Mouse (Mus musculus) heart, embryonic 13.5 days (tissue): Measurements from ENCODE around the gene Actrt3. TPM values are rescaled to one million over a fixed set of nuclear protein-coding genes. Genes with fewer than 3 reads are reported as not detected.

ENCODE experiments used
- ATAC-seq: fragments of 200-750 bp; cut with Nextera tagmentation; 2 replicates; pipeline ENCODE4 v1.8.0; 2017; ENCODE audit warnings: moderate TSS enrichment; ENCODE audit not compliant: insufficient number of reproducible peaks, low FRiP score, low TSS enrichment; ENCODE audit errors: extremely low read depth
- H3K27ac ChIP-seq: fragments of 300-500 bp; sonication (generic); replicated peaks from 2 replicates; pipeline ENCODE4 v1.5.1; 2015; ENCODE audit warnings: moderate library complexity, mild to moderate bottlenecking, inconsistent platforms
- H3K27me3 ChIP-seq: fragments of 300-500 bp; sonication (generic); replicated peaks from 2 replicates; pipeline ENCODE4 v1.6.1; 2015; ENCODE audit warnings: mild to moderate bottlenecking, inconsistent platforms
- H3K36me3 ChIP-seq: fragments of 300-500 bp; sonication (generic); 2 replicates; pipeline ENCODE4 v1.6.1; 2015; ENCODE audit warnings: mild to moderate bottlenecking, inconsistent platforms
- H3K4me1 ChIP-seq: fragments of 300-500 bp; sonication (generic); 2 replicates; pipeline ENCODE4 v1.6.1; 2015; ENCODE audit warnings: inconsistent platforms
- H3K4me2 ChIP-seq: fragments of 300-500 bp; sonication (generic); 2 replicates; pipeline ENCODE4 v1.6.1; 2015; ENCODE audit warnings: inconsistent platforms, mild to moderate bottlenecking, moderate library complexity
- H3K4me3 ChIP-seq: fragments of 300-500 bp; sonication (generic); 2 replicates; pipeline ENCODE4 v1.5.1; 2015; ENCODE audit warnings: moderate library complexity, mild to moderate bottlenecking, inconsistent platforms
- H3K9ac ChIP-seq: fragments of 300-500 bp; sonication (generic); 2 replicates; pipeline ENCODE4 v1.6.1; 2015; ENCODE audit warnings: inconsistent platforms, mild to moderate bottlenecking, moderate library complexity
- H3K9me3 ChIP-seq: fragments of 300-500 bp; sonication (generic); 2 replicates; pipeline ENCODE4 v1.6.1; 2016; ENCODE audit warnings: inconsistent platforms
- WGBS: fragments of 180-500 bp; shearing (Covaris S2); methylation state at CpG from one replicate; pipeline ENCODE4 v1.1.7; 2015; ENCODE audit warnings: mixed read lengths; 5-methylcytosine and 5-hydroxymethylcytosine counted together
- polyA plus RNA-seq: library from polyadenylated mRNA; unstranded; fragments of >200 nt; fragmentation: Nextera tagmentation; extraction: Ambion mirVana; gene quantifications from 2 replicates; pipeline ENCODE4 v1.2.1, GENCODE M21; 2015

Gene Actrt3
- polyA plus RNA-seq: not detected in 2 replicates

DNA sequence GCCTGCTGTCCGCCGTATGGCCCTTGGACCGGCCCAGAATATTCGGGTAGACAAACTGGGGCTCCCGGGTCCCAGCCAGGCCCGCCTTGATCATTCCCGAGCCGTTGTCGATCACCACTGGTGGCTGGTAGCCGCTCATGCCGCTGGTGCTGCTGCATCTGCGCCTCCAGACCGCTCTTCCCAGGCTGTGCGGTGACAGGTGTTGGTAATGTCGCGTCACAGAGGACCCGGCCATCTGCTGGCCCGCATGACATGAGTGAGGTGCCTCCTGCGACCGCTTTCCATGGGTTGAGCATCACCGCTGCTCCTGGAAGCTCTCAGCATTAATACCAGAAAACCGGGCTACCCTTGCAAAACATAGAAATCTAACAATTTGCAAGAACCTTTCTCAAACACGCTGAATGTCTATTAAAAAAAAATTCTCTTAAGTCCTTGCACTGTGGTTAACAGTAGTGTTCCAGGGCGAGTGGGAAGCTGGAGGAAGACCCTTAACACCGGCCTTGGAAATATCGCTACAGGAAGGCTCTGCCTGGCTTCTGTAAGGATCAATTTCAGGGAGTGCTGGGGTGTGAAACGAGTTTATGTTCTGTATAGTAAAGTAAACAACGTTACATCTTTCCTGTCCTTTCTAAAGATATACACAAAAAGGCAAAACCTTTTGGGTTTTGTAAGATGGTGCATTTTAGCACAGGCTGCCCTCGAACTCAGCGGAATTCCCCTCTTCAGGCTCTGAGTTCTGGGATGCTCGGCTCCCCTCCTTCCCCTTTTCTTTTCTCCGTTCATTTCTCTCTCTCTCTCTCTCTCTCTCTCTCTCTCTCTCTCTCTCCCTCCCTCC, at the start of gene Actrt3:
TSS of gene Actrt3 (minus strand) at position 229 of the 835 bp plus-strand sequence.
- H3K27ac ChIP-seq: peak within 1 kb of the TSS; percentile 66
- peak within 1 kb of the TSS; percentile 77 for H3K9ac ChIP-seq
- no peaks in the 10 kb centered on the region for H3K9me3 ChIP-seq
- H3K4me3 ChIP-seq: peak within 1 kb of the TSS; percentile 94
- H3K36me3 ChIP-seq: peaks cover 13% of the 10 kb centered on the region
- H3K4me2 ChIP-seq: peak within 1 kb of the TSS; percentile 80
- 2% methylated on average over 32 of the region's 32 CpGs for WGBS
- peaks cover 23% of the 10 kb centered on the region for H3K4me1 ChIP-seq
- no peak for ATAC-seq
- H3K27me3 ChIP-seq: peaks cover 20% of the 10 kb centered on the region

DNA sequence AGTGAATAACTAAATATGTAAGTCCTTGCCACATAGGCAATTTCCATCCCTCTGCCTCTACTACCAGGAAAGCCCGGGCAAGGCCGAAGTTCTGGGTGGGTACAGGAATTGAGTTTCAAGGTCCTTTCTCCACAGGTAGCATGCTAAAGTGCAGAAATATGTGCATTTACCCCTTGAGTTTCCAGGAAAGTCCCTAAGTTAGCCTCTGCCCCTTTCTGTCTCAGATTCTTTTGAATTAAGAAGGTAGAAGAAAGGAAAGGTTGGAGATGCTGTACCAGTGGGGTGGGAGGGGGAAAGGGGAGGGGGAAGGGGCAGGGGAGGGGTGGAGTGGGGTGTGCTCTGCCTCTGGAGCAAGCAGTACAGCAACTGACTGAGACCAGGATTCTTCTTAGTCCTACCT, 48.7 kb upstream of the Actrt3 start:
- WGBS: 87% methylated on average over 2 of the region's 2 CpGs
- Histone ChIP-seq H3K36me3 (no peaks in the 10 kb centered on the region), H3K9me3 (no peaks in the 10 kb centered on the region), H3K27me3 (peaks cover 46% of the 10 kb centered on the region), H3K4me3 (no peak overlapping the region), H3K9ac (no peak overlapping the region), H3K4me2 (no peak overlapping the region), H3K27ac (no peak overlapping the region), H3K4me1 (peaks cover 22% of the 10 kb centered on the region)
- ATAC-seq: no peak

DNA sequence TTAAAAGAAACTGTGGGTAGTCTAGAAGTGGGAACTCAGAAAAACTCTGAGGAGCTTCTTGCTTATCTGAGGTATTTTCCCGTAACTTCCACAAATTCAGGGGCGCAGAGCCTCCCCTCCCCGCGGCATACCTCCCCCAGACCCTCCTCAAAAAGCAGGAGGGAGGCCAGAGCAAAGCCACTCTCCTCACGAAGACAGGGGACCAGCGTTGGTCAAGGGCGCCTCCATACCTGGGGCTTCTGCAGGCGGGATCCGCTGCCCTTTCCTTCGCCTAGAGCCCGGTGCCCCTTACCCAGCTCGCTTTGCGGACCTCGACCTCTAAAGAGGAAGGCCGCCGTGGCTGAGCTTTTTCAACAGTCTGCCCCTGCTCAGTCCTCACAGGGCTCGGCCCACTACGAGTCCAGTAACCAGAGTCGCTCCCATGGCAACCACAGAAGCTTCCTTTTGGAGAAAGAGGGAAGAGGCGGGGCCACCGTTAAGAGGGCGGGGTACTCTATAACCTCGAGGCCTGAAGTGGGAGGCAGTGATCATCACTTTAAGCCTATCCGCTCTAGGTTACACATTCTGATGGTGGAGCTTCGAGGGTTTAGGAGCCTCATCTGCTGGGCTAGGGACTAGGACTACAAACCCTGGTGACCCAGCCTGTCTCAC, 47.8 kb upstream of the Actrt3 start, which contains the start of gene Lrrc34:
TSS of gene Lrrc34 (minus strand) at position 430 of the 651 bp plus-strand sequence.
- peaks cover 46% of the 10 kb centered on the region for H3K27me3 ChIP-seq
- peak within 1 kb of the TSS; percentile 48 for H3K4me3 ChIP-seq
- no peak within 1 kb of the TSS for H3K27ac ChIP-seq
- ATAC-seq: peak; percentile 61; the same call in 1 of the 2 replicates
- 2% methylated on average over 25 of the region's 25 CpGs for WGBS
- H3K9ac ChIP-seq: peak within 1 kb of the TSS; percentile 73
- peak within 1 kb of the TSS; percentile 76 for H3K4me2 ChIP-seq
- no peaks in the 10 kb centered on the region for H3K9me3 ChIP-seq
- H3K36me3 ChIP-seq: no peaks in the 10 kb centered on the region
- peaks cover 22% of the 10 kb centered on the region for H3K4me1 ChIP-seq

DNA sequence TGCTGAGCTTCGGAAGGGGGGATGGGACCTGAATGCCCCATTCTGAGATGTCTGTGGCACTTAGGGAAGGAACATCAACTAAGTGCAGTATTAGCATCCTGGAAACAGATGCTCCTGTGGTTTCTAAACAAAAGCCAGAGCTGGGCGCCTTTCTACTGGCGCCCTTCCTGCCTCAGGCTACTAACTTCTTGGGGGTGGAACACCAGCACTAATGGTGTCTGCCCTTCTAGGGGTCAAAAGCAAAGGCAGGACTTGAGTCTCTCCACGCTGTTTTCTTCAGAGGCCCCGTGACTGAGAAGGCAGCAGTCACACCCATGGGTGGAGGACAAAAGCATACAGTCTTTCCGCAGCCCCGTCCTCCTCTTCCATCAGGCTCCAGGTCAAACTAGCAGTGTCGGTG, 47.0 kb upstream of the Actrt3 start:
- Histone ChIP-seq H3K4me3 (no peak overlapping the region), H3K27me3 (peaks cover 39% of the 10 kb centered on the region), H3K9me3 (no peaks in the 10 kb centered on the region), H3K9ac (no peak overlapping the region), H3K4me2 (0 out of 2 replicates have a peak overlapping the region, but pooled peaks have one; percentile 13), H3K27ac (no peak overlapping the region), H3K4me1 (peaks cover 22% of the 10 kb centered on the region), H3K36me3 (no peaks in the 10 kb centered on the region)
- WGBS: 53% methylated on average over 8 of the region's 8 CpGs
- ATAC-seq: no peak

DNA sequence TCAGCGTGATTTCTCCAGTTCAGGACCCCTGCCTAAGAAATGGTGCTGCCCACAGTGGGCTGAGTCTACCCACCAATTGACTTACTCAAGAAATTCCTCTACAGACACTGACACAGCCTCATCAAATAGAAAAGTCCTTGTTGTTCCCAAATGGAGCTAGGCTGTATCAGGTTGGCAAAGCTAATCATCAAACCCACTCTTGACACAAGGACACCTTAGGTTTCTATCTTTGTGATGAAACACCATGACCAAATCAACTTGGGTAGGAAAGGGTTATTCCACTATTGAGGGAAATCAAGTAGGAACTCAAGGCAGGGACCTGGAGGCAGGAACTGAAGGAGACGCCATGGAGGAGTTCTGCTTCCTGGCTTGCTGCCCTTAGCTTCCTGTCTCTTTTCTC, 44.5 kb upstream of the Actrt3 start, which contains the start of gene Lrriq4:
TSS of gene Lrriq4 (plus strand) at position 301 of the 400 bp plus-strand sequence.
- Histone ChIP-seq H3K27me3 (peaks cover 15% of the 10 kb centered on the region), H3K4me1 (peaks cover 12% of the 10 kb centered on the region), H3K9me3 (no peaks in the 10 kb centered on the region), H3K36me3 (no peaks in the 10 kb centered on the region), H3K27ac (no peak within 1 kb of the TSS), H3K4me2 (no peak within 1 kb of the TSS), H3K9ac (no peak within 1 kb of the TSS), H3K4me3 (no peak within 1 kb of the TSS)
- WGBS: 60% methylated on average over 2 of the region's 2 CpGs
- ATAC-seq: no peak

DNA sequence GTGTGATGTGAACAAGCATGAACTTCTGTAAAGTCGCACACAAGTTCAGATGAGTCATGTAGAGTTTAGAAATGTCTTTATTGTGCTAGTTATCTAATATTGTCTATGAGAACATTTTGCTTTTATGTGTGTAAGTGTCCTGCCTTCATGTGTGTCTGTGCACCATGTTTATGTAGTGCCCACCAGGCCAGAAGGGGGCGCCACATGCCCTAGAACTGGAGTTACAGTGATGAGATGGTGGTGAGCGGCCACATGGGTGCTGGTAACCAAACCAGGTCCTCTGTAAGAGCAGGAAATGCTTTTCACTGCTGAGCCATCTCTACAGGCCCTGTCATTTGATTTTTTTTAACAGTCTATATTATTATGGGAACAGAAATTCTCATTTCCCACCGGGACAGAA, 35.9 kb upstream of the Actrt3 start:
- WGBS: 76% methylated on average over 4 of the region's 4 CpGs
- ATAC-seq: no peak
- Histone ChIP-seq H3K36me3 (no peaks in the 10 kb centered on the region), H3K4me3 (no peak overlapping the region), H3K27ac (no peak overlapping the region), H3K27me3 (no peaks in the 10 kb centered on the region), H3K9me3 (no peaks in the 10 kb centered on the region), H3K4me2 (no peak overlapping the region), H3K9ac (no peak overlapping the region), H3K4me1 (no peaks in the 10 kb centered on the region)

DNA sequence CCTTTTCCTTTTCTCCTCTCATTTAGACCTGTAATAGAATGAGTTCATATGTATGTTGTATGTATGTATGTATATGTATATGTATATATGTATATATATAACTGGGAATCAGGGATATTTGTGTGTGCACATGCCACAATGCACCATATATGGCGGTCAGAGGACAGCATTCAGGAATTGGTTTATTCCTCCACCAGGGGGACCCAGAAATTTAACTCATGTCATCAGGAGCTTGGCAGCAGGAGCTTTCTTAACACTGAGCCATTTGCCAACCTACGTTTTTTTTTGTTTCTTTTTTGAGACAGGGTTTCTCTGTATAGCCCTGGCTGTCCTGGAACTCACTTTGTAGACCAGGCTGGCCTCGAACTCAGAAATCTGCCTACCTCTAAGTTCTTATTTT, 33.9 kb upstream of the Actrt3 start:
- ATAC-seq: no peak
- 39% methylated on average over 3 of the region's 3 CpGs for WGBS
- no peaks in the 10 kb centered on the region for H3K36me3 ChIP-seq
- no peaks in the 10 kb centered on the region for H3K9me3 ChIP-seq
- H3K4me1 ChIP-seq: no peaks in the 10 kb centered on the region
- no peak overlapping the region for H3K4me2 ChIP-seq
- no peak overlapping the region for H3K4me3 ChIP-seq
- H3K9ac ChIP-seq: no peak overlapping the region
- no peak overlapping the region for H3K27ac ChIP-seq
- no peaks in the 10 kb centered on the region for H3K27me3 ChIP-seq

DNA sequence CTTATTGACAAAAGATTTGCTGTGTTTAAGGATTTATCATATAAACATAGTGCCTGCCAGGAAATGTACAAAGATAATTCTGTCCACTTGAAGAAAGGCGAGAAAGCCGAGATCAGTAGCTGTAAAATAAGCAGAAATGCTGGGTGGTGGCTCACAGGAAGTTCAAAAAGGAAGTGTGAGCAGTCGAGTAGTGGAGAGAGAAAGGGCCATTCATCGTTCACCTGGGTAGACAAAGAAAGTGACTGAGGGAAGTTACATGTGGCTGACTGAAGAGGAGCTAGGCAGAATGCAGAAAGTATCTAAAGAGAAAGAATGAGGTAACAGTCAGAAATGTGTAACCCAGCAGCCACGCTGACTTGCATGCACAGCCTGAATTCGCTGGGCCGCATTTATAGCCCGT, 20.4 kb upstream of the Actrt3 start:
- 77% methylated on average over 8 of the region's 8 CpGs for WGBS

DNA sequence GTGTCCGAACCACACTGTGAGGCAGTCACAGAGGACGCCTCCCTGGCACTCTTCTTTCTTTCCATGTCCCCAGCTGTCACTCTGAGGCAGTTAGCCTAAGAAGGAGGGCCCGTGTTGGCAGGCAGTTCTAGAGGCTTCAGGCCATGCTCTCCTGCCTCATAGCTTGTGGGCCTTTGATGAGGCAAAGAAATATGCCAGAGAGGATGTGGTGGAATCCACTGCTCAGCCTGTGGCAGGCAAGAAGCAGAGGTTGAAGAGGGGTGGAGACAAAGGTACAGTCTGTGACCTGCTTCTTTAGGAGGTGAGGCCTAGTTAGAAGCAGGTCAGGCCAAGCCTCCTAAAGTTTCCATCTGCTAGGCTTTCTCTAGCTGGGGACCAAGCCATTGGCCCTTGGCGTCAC, 11.2 kb upstream of the Actrt3 start:
- ATAC-seq: no peak
- Histone ChIP-seq H3K27ac (no peak overlapping the region), H3K27me3 (no peaks in the 10 kb centered on the region), H3K36me3 (peaks cover 83% of the 10 kb centered on the region), H3K4me1 (no peaks in the 10 kb centered on the region), H3K9ac (no peak overlapping the region), H3K4me3 (no peak overlapping the region), H3K9me3 (no peaks in the 10 kb centered on the region), H3K4me2 (no peak overlapping the region)
- 94% methylated on average over 4 of the region's 4 CpGs for WGBS

More for the DNA sequence above, 20.4 kb upstream of the Actrt3 start:
- Histone ChIP-seq H3K27ac (no peak overlapping the region), H3K36me3 (peaks cover 63% of the 10 kb centered on the region), H3K4me2 (no peak overlapping the region), H3K4me1 (no peaks in the 10 kb centered on the region), H3K27me3 (no peaks in the 10 kb centered on the region), H3K4me3 (no peak overlapping the region), H3K9me3 (no peaks in the 10 kb centered on the region), H3K9ac (no peak overlapping the region)
- no peak for ATAC-seq

DNA sequence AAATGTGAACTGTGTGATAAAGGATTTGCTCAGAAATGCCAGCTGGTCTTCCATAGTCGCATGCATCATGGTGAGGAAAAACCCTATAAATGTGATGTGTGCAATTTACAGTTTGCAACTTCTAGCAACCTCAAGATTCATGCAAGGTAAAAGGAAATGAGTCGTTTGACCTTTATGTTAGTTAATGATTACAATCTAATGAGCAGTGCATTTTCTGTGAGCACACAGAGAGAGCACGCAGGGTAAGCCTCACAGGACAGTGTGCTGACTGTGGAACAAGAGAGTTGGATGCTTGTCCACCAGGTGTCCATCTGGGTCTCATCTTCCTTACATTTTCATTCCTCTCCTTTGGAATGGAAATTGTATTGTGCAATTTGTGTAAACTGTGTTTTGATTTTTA, 9.3 kb upstream of the Actrt3 start:
- no peaks in the 10 kb centered on the region for H3K4me1 ChIP-seq
- H3K9me3 ChIP-seq: no peaks in the 10 kb centered on the region
- WGBS: 83% methylated on average over 3 of the region's 3 CpGs
- no peak overlapping the region for H3K4me2 ChIP-seq
- H3K4me3 ChIP-seq: no peak overlapping the region
- no peaks in the 10 kb centered on the region for H3K27me3 ChIP-seq
- H3K9ac ChIP-seq: no peak overlapping the region
- H3K27ac ChIP-seq: no peak overlapping the region
- H3K36me3 ChIP-seq: peaks cover 83% of the 10 kb centered on the region
- no peak for ATAC-seq

DNA sequence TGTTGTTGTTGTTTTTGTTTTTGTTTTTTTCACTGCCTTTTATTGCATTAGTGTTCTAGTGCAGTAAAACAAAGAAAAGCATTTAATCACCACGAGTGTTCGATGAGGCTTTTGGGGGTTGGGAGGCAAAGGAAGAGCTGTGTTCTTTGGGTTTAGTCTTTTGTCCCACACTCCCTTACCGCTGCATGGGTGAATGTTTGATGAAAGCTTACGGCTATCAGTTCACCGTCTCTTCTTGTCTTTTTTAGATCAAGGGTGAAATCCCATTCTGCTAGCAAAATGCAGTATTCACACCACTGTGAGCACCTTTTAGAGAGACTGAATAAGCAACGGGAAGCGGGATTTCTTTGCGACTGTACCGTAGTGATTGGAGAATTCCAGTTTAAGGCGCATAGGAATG, 3.5 kb upstream of the Actrt3 start:
- H3K4me1 ChIP-seq: peaks cover 18% of the 10 kb centered on the region
- peak overlapping the region; percentile 96 for H3K9ac ChIP-seq
- 49% methylated on average over 10 of the region's 10 CpGs for WGBS
- peak overlapping the region; percentile 91 for H3K27ac ChIP-seq
- no peaks in the 10 kb centered on the region for H3K9me3 ChIP-seq
- peaks cover 9% of the 10 kb centered on the region for H3K27me3 ChIP-seq
- peak overlapping the region; percentile 80 for H3K4me2 ChIP-seq
- H3K36me3 ChIP-seq: peaks cover 41% of the 10 kb centered on the region
- peak overlapping the region; percentile 94 for H3K4me3 ChIP-seq
- no peak for ATAC-seq
